Mouse (Mus musculus) kidney, embryonic 15.5 days (tissue): ENCODE data around the gene Kl. TPM values are rescaled to one million over a fixed set of nuclear protein-coding genes. Genes with fewer than 3 reads are reported as not detected.

Experiments
- ATAC-seq: fragments of 200-750 bp; cut with Nextera tagmentation; replicated peaks from 2 replicates; pipeline ENCODE4 v1.8.0; 2017; ENCODE audit warnings: moderate TSS enrichment; ENCODE audit not compliant: low FRiP score
- H3K27ac ChIP-seq: fragments of 300-500 bp; sonication (generic); 2 replicates; pipeline ENCODE4 v1.5.1; 2015; ENCODE audit warnings: mild to moderate bottlenecking, inconsistent platforms
- H3K27me3 ChIP-seq: fragments of 300-500 bp; sonication (generic); 2 replicates; pipeline ENCODE4 v1.6.1; 2015; ENCODE audit warnings: inconsistent platforms
- H3K36me3 ChIP-seq: fragments of 300-500 bp; sonication (generic); 2 replicates; pipeline ENCODE4 v1.6.1; 2015; ENCODE audit warnings: inconsistent platforms
- H3K4me1 ChIP-seq: fragments of 300-500 bp; sonication (generic); 2 replicates; pipeline ENCODE4 v1.6.1; 2015; ENCODE audit warnings: inconsistent platforms
- H3K4me2 ChIP-seq: fragments of 300-500 bp; sonication (generic); 2 replicates; pipeline ENCODE4 v1.6.1; 2015; ENCODE audit warnings: moderate library complexity, mild to moderate bottlenecking, inconsistent platforms
- H3K4me3 ChIP-seq: fragments of 300-500 bp; sonication (generic); replicated peaks from 2 replicates; pipeline ENCODE4 v1.5.1; 2015; ENCODE audit warnings: mild to moderate bottlenecking, inconsistent platforms
- H3K9ac ChIP-seq: fragments of 300-500 bp; sonication (generic); 2 replicates; pipeline ENCODE4 v1.6.1; 2015; ENCODE audit warnings: mild to moderate bottlenecking, inconsistent platforms
- H3K9me3 ChIP-seq: fragments of 300-500 bp; sonication (generic); replicated peaks from 2 replicates; pipeline ENCODE4 v1.6.1; 2016; ENCODE audit warnings: inconsistent platforms
- WGBS: fragments of 180-500 bp; shearing (Covaris S2); methylation state at CpG from one replicate; pipeline ENCODE4 v1.1.7; 2015; ENCODE audit warnings: mixed read lengths; 5-methylcytosine and 5-hydroxymethylcytosine counted together
- polyA plus RNA-seq: library from polyadenylated mRNA; unstranded; fragments of >200 nt; fragmentation: Nextera tagmentation; extraction: Ambion mirVana; gene quantifications from 2 replicates; pipeline ENCODE4 v1.2.1, GENCODE M21; 2015

Gene Kl
- polyA plus RNA-seq, 1 experiment from 2014 or later: 12.3 TPM

GRCm38 (mm10) chr5:151042911-151043310 lies 90.5 kb downstream of the Kl start:
- Histone ChIP-seq H3K27me3 (no peaks in the 10 kb centered on the region), H3K36me3 (peaks cover 48% of the 10 kb centered on the region), H3K27ac (0 out of 2 replicates have a peak overlapping the region, but pooled peaks have one; percentile 32), H3K4me2 (no peak overlapping the region), H3K9me3 (no peaks in the 10 kb centered on the region), H3K4me1 (0 out of 2 replicates have a peak, but pooled peaks cover 5% of the 10 kb centered on the region), H3K4me3 (no peak overlapping the region), H3K9ac (no peak overlapping the region)
- ATAC-seq: peak; percentile 74; the same call in 1 of the 2 replicates
- WGBS: 85% methylated on average over 5 of the region's 5 CpGs
